Mouse (Mus musculus) E14TG2a.4 (cell line): ENCODE results near the gene Des.

Experiments
- CTCF ChIP-seq: conservative IDR thresholded peaks from 2 replicates; pipeline ENCODE4 v1.5.1; 2014; ENCODE audit warnings: low read length
- NANOG ChIP-seq: IDR thresholded peaks from 2 replicates; pipeline ENCODE4 v1.6.1; 2014; ENCODE audit warnings: borderline replicate concordance, low read length, mixed read lengths

GRCm38 (mm10) chr1:75336461-75336860 lies 23.7 kb upstream of the Des start:
- TF ChIP-seq CTCF (no peak), NANOG (no peak)
